In genomic region chr1:171286517-171286916, GRCm38 (mm10) we compare ENCODE assay signal across 8 mouse cellular contexts. TPM values are rescaled to one million over a fixed set of nuclear protein-coding genes. Genes with fewer than 3 reads are reported as not detected.
DNase-seq lines count a peak whose midpoint lies in the region; ATAC-seq lines count a peak whose summit lies in the region.

No protein-coding gene starts in this region.

- H3K9ac ChIP-seq in kidney, embryonic 15.5 days, result no peak overlapping the region
- H3K9ac ChIP-seq in embryonic facial prominence, embryonic 15.5 days, result no peak overlapping the region
- H3K9ac ChIP-seq in limb, embryonic 11.5 days (ENCODE audit: low read length), result no peak overlapping the region
- no peak overlapping the region for H3K9ac ChIP-seq in neural tube, embryonic 15.5 days (replicated peaks)

- WGBS in kidney, embryonic 15.5 days, result 86% methylated on average over 19 of the region's 19 CpGs
- 86% methylated on average over 19 of the region's 19 CpGs for WGBS in embryonic facial prominence, embryonic 15.5 days
- 90% methylated on average over 19 of the region's 19 CpGs for WGBS in limb, embryonic 11.5 days
- 89% methylated on average over 19 of the region's 19 CpGs for WGBS in neural tube, embryonic 15.5 days

- H3K27ac ChIP-seq in kidney, embryonic 15.5 days, result no peak overlapping the region
- no peak overlapping the region for H3K27ac ChIP-seq in embryonic facial prominence, embryonic 15.5 days (replicated peaks)
- H3K27ac ChIP-seq in limb, embryonic 11.5 days (replicated peaks; ENCODE audit: low read depth, low read length), result no peak overlapping the region
- no peak overlapping the region for H3K27ac ChIP-seq in neural tube, embryonic 15.5 days (replicated peaks)

- peak overlapping the region; percentile 64 for H3K4me2 ChIP-seq in kidney, embryonic 15.5 days
- peak overlapping the region; percentile 60 for H3K4me2 ChIP-seq in embryonic facial prominence, embryonic 15.5 days (replicated peaks)
- H3K4me2 ChIP-seq in limb, embryonic 11.5 days (ENCODE audit: low read depth, severe bottlenecking), result peak overlapping the region; percentile 45; the same call in 1 of the 2 replicates
- H3K4me2 ChIP-seq in neural tube, embryonic 15.5 days, result peak overlapping the region; percentile 69

- H3K9me3 ChIP-seq in kidney, embryonic 15.5 days (replicated peaks), result no peaks in the 10 kb centered on the region
- no peaks in the 10 kb centered on the region for H3K9me3 ChIP-seq in embryonic facial prominence, embryonic 15.5 days (replicated peaks)
- H3K9me3 ChIP-seq in limb, embryonic 11.5 days (ENCODE audit: control insufficient read depth, low read length), result no peaks in the 10 kb centered on the region
- H3K9me3 ChIP-seq in neural tube, embryonic 15.5 days (replicated peaks), result no peaks in the 10 kb centered on the region

- H3K4me3 ChIP-seq in kidney, embryonic 15.5 days (replicated peaks), result peak overlapping the region; percentile 95; the same call in 1 of the 2 replicates
- peak overlapping the region; percentile 94 for H3K4me3 ChIP-seq in embryonic facial prominence, embryonic 15.5 days (replicated peaks)
- no peak overlapping the region for H3K4me3 ChIP-seq in limb, embryonic 11.5 days (ENCODE audit: low read depth, low read length)
- peak overlapping the region; percentile 81 for H3K4me3 ChIP-seq in neural tube, embryonic 15.5 days (replicated peaks)

- ATAC-seq in kidney, embryonic 15.5 days (replicated peaks; ENCODE audit: low FRiP score), result no peak
- no peak for ATAC-seq in embryonic facial prominence, embryonic 15.5 days (ENCODE audit: insufficient number of reproducible peaks, low FRiP score, low TSS enrichment, low read depth)
- no peak for ATAC-seq in limb, embryonic 11.5 days (ENCODE audit: insufficient number of reproducible peaks, low FRiP score, low TSS enrichment, low read depth)
- no peak for ATAC-seq in neural tube, embryonic 15.5 days (ENCODE audit: low FRiP score)

- no peak for DNase-seq in kidney, postnatal 36 days
- DNase-seq in limb, embryonic 11.5 days (ENCODE audit: low spot score), result no peak
- DNase-seq in adrenal gland, postnatal 36 days, result no peak
- DNase-seq in urinary bladder, postnatal 4 days (ENCODE audit: low spot score in 2 of 2), result no peak
- no peak for DNase-seq in layer of hippocampus, postnatal 36 days

- H3K4me1 ChIP-seq in kidney, embryonic 15.5 days, result peaks cover 40% of the 10 kb centered on the region
- peaks cover 41% of the 10 kb centered on the region for H3K4me1 ChIP-seq in embryonic facial prominence, embryonic 15.5 days
- peaks cover 7% of the 10 kb centered on the region; the same call in 1 of the 2 replicates for H3K4me1 ChIP-seq in limb, embryonic 11.5 days (ENCODE audit: control insufficient read depth, insufficient read depth, low read length)
- peaks cover 50% of the 10 kb centered on the region for H3K4me1 ChIP-seq in neural tube, embryonic 15.5 days

- no peaks in the 10 kb centered on the region for H3K27me3 ChIP-seq in kidney, embryonic 15.5 days
- no peaks in the 10 kb centered on the region for H3K27me3 ChIP-seq in embryonic facial prominence, embryonic 15.5 days
- H3K27me3 ChIP-seq in limb, embryonic 11.5 days (ENCODE audit: control insufficient read depth, insufficient read depth, low read length), result no peaks in the 10 kb centered on the region
- H3K27me3 ChIP-seq in neural tube, embryonic 15.5 days (replicated peaks), result no peaks in the 10 kb centered on the region

- H3K36me3 ChIP-seq in kidney, embryonic 15.5 days, result peaks cover 72% of the 10 kb centered on the region
- H3K36me3 ChIP-seq in embryonic facial prominence, embryonic 15.5 days, result peaks cover 60% of the 10 kb centered on the region
- peaks cover 20% of the 10 kb centered on the region; the same call in 1 of the 2 replicates for H3K36me3 ChIP-seq in limb, embryonic 11.5 days (ENCODE audit: control insufficient read depth, insufficient read depth, low read length)
- peaks cover 49% of the 10 kb centered on the region for H3K36me3 ChIP-seq in neural tube, embryonic 15.5 days

RNA-seq across cellular contexts. Expression of gene Usp21, which starts 1.3 kb away (rescaled TPM):
- 87.7 and 97.8 TPM in 2 replicates for polyA plus RNA-seq in kidney, embryonic 15.5 days (2015; fragmentation: Nextera tagmentation; extraction: Ambion mirVana)
- polyA plus RNA-seq in embryonic facial prominence, embryonic 15.5 days (2015; fragmentation: Nextera tagmentation; extraction: Ambion mirVana), result 85.1 and 91.1 TPM in 2 replicates
- polyA plus RNA-seq in limb, embryonic 11.5 days (2014; fragmentation: Nextera tagmentation; extraction: Ambion mirVana), result 111 and 114 TPM in 2 replicates
- polyA plus RNA-seq in neural tube, embryonic 15.5 days (2015; fragmentation: Nextera tagmentation; extraction: Ambion mirVana), result 87.4 and 91.6 TPM in 2 replicates
- total RNA-seq in adrenal gland, postnatal 36 days (2021), result 10 to 100 TPM; 37.1 to 44.3 TPM
- 10 to 100 TPM; 66.9 to 70.5 TPM for total RNA-seq in layer of hippocampus, postnatal 36 days (2021)

RNA-seq across cellular contexts. Expression of gene Ppox, which starts 5.5 kb away (rescaled TPM):
- 63.0 and 65.4 TPM in 2 replicates for polyA plus RNA-seq in kidney, embryonic 15.5 days (2015; fragmentation: Nextera tagmentation; extraction: Ambion mirVana)
- polyA plus RNA-seq in embryonic facial prominence, embryonic 15.5 days (2015; fragmentation: Nextera tagmentation; extraction: Ambion mirVana), result 56.9 and 58.2 TPM in 2 replicates
- polyA plus RNA-seq in limb, embryonic 11.5 days (2014; fragmentation: Nextera tagmentation; extraction: Ambion mirVana), result 65.0 and 71.0 TPM in 2 replicates
- polyA plus RNA-seq in neural tube, embryonic 15.5 days (2015; fragmentation: Nextera tagmentation; extraction: Ambion mirVana), result 42.7 and 48.0 TPM in 2 replicates
- total RNA-seq in adrenal gland, postnatal 36 days (2021), result 10 to 100 TPM; 31.1 to 40.8 TPM
- 10 to 100 TPM; 28.0 to 31.4 TPM for total RNA-seq in layer of hippocampus, postnatal 36 days (2021)

RNA-seq across cellular contexts. Expression of gene Ufc1, which starts 8.3 kb away (rescaled TPM):
- 106 and 118 TPM in 2 replicates for polyA plus RNA-seq in kidney, embryonic 15.5 days (2015; fragmentation: Nextera tagmentation; extraction: Ambion mirVana)
- 107 and 112 TPM in 2 replicates for polyA plus RNA-seq in embryonic facial prominence, embryonic 15.5 days (2015; fragmentation: Nextera tagmentation; extraction: Ambion mirVana)
- 111 and 115 TPM in 2 replicates for polyA plus RNA-seq in limb, embryonic 11.5 days (2014; fragmentation: Nextera tagmentation; extraction: Ambion mirVana)
- 115 and 119 TPM in 2 replicates for polyA plus RNA-seq in neural tube, embryonic 15.5 days (2015; fragmentation: Nextera tagmentation; extraction: Ambion mirVana)
- total RNA-seq in adrenal gland, postnatal 36 days (2021), result 100 to 1,000 TPM; 162 to 182 TPM
- 100 to 1,000 TPM; 101 to 112 TPM for total RNA-seq in layer of hippocampus, postnatal 36 days (2021)

RNA-seq across cellular contexts. Expression of gene B4galt3, which starts 16.4 kb away (rescaled TPM):
- 80.4 and 94.3 TPM in 2 replicates for polyA plus RNA-seq in kidney, embryonic 15.5 days (2015; fragmentation: Nextera tagmentation; extraction: Ambion mirVana)
- polyA plus RNA-seq in embryonic facial prominence, embryonic 15.5 days (2015; fragmentation: Nextera tagmentation; extraction: Ambion mirVana), result 75.5 and 86.7 TPM in 2 replicates
- polyA plus RNA-seq in limb, embryonic 11.5 days (2014; fragmentation: Nextera tagmentation; extraction: Ambion mirVana), result 68.9 and 78.2 TPM in 2 replicates
- 90.6 and 97.6 TPM in 2 replicates for polyA plus RNA-seq in neural tube, embryonic 15.5 days (2015; fragmentation: Nextera tagmentation; extraction: Ambion mirVana)
- 10 to 100 TPM; 27.1 to 36.6 TPM for total RNA-seq in adrenal gland, postnatal 36 days (2021)
- total RNA-seq in layer of hippocampus, postnatal 36 days (2021), result 10 to 100 TPM; 68.5 to 76.8 TPM

RNA-seq across cellular contexts. Expression of gene Ndufs2, which starts 35.3 kb away (rescaled TPM):
- 276 and 283 TPM in 2 replicates for polyA plus RNA-seq in kidney, embryonic 15.5 days (2015; fragmentation: Nextera tagmentation; extraction: Ambion mirVana)
- 217 and 248 TPM in 2 replicates for polyA plus RNA-seq in embryonic facial prominence, embryonic 15.5 days (2015; fragmentation: Nextera tagmentation; extraction: Ambion mirVana)
- polyA plus RNA-seq in limb, embryonic 11.5 days (2014; fragmentation: Nextera tagmentation; extraction: Ambion mirVana), result 260 and 264 TPM in 2 replicates
- 237 and 260 TPM in 2 replicates for polyA plus RNA-seq in neural tube, embryonic 15.5 days (2015; fragmentation: Nextera tagmentation; extraction: Ambion mirVana)
- total RNA-seq in adrenal gland, postnatal 36 days (2021), result 100 to 1,000 TPM; 657 to 866 TPM
- 100 to 1,000 TPM; 275 to 286 TPM for total RNA-seq in layer of hippocampus, postnatal 36 days (2021)
